8 mouse cellular contexts compared by ENCODE assay signal in genomic region chr9:45370117-45370561, GRCm38 (mm10). TPM values are rescaled to one million over a fixed set of nuclear protein-coding genes. Genes with fewer than 3 reads are reported as not detected.
DNase-seq lines count a peak whose midpoint lies in the region; ATAC-seq and TF ChIP-seq lines count a peak whose summit lies in the region.

Fxyd6 (plus strand) TSS chr9:45370185.

- H3K9me3 ChIP-seq in ES-Bruce4 (replicated peaks; ENCODE audit: control insufficient read depth, insufficient read depth, low read length, poor library complexity, severe bottlenecking), result no peaks in the 10 kb centered on the region
- H3K9me3 ChIP-seq in forebrain, embryonic 12.5 days, result no peaks in the 10 kb centered on the region
- no peaks in the 10 kb centered on the region for H3K9me3 ChIP-seq in heart, embryonic 16.5 days (replicated peaks; ENCODE audit: control insufficient read depth, low read length)
- no peaks in the 10 kb centered on the region for H3K9me3 ChIP-seq in lung, embryonic 16.5 days (ENCODE audit: control insufficient read depth, low read length)

- peak within 1 kb of the TSS; percentile 74 for H3K4me2 ChIP-seq in forebrain, embryonic 12.5 days
- H3K4me2 ChIP-seq in heart, embryonic 16.5 days (ENCODE audit: low read depth, low read length), result peak within 1 kb of the TSS; percentile 86
- H3K4me2 ChIP-seq in lung, embryonic 16.5 days (ENCODE audit: low read depth, low read length), result peak within 1 kb of the TSS; percentile 96

- H3K36me3 ChIP-seq in ES-Bruce4 (ENCODE audit: control insufficient read depth, insufficient read depth, low read length, poor library complexity, severe bottlenecking), result no peaks in the 10 kb centered on the region
- H3K36me3 ChIP-seq in forebrain, embryonic 12.5 days (replicated peaks), result peaks cover 9% of the 10 kb centered on the region
- no peaks in the 10 kb centered on the region for H3K36me3 ChIP-seq in heart, embryonic 16.5 days (ENCODE audit: control insufficient read depth, insufficient read depth)
- H3K36me3 ChIP-seq in lung, embryonic 16.5 days (ENCODE audit: control insufficient read depth, insufficient read depth, low read length), result no peaks in the 10 kb centered on the region

- H3K27ac ChIP-seq in ES-Bruce4 (ENCODE audit: insufficient read depth, low read length), result no peak within 1 kb of the TSS
- peak within 1 kb of the TSS; percentile 83 for H3K27ac ChIP-seq in forebrain, embryonic 12.5 days
- H3K27ac ChIP-seq in heart, embryonic 16.5 days (ENCODE audit: low read length), result no peak within 1 kb of the TSS
- H3K27ac ChIP-seq in lung, embryonic 16.5 days (ENCODE audit: low read length), result no peak within 1 kb of the TSS

- DNase-seq in brain, embryonic 18.5 days (ENCODE audit: low read depth, low spot score), result peak; percentile 30
- peak; percentile 40 to 69 for DNase-seq in kidney, postnatal 36 days
- peak; percentile 84 for DNase-seq in retina, postnatal 1 day
- DNase-seq in spleen, adult 12 weeks (ENCODE audit: low spot score), result no peak

- TF ChIP-seq POLR2A in ES-Bruce4 (IDR thresholded peaks at IDR 0.05; ENCODE audit: insufficient read depth, low read length), result no peak

- TF ChIP-seq EP300 in ES-Bruce4 (IDR thresholded peaks at IDR 0.05; ENCODE audit: insufficient read depth, low read depth, low read length), result no peak

- H3K9ac ChIP-seq in ES-Bruce4 (ENCODE audit: low read depth, poor library complexity, severe bottlenecking), result peak within 1 kb of the TSS; percentile 46
- peak within 1 kb of the TSS; percentile 86 for H3K9ac ChIP-seq in forebrain, embryonic 12.5 days
- H3K9ac ChIP-seq in heart, embryonic 16.5 days (ENCODE audit: low read length), result peak within 1 kb of the TSS; percentile 68
- peak within 1 kb of the TSS; percentile 70 for H3K9ac ChIP-seq in lung, embryonic 16.5 days (ENCODE audit: low read length)

- H3K4me1 ChIP-seq in ES-Bruce4 (ENCODE audit: control insufficient read depth, insufficient read depth, low read length), result no peaks in the 10 kb centered on the region
- peaks cover 23% of the 10 kb centered on the region for H3K4me1 ChIP-seq in forebrain, embryonic 12.5 days
- peaks cover 7% of the 10 kb centered on the region for H3K4me1 ChIP-seq in heart, embryonic 16.5 days (ENCODE audit: control insufficient read depth, insufficient read depth, low read length)
- H3K4me1 ChIP-seq in lung, embryonic 16.5 days (replicated peaks; ENCODE audit: control insufficient read depth, insufficient read depth, low read length), result peaks cover 8% of the 10 kb centered on the region; the same call in 1 of the 2 replicates

- WGBS in forebrain, embryonic 12.5 days, result under 1% methylated on average over 28 of the region's 28 CpGs
- WGBS in heart, embryonic 16.5 days, result under 1% methylated on average over 26 of the region's 28 CpGs
- WGBS in lung, embryonic 16.5 days, result 0% methylated on average over 24 of the region's 28 CpGs

- H3K27me3 ChIP-seq in ES-Bruce4 (ENCODE audit: control insufficient read depth, insufficient read depth, low read length, poor library complexity, severe bottlenecking), result no peaks in the 10 kb centered on the region
- H3K27me3 ChIP-seq in forebrain, embryonic 12.5 days, result 0 out of 2 replicates have a peak, but pooled peaks cover 7% of the 10 kb centered on the region
- peaks cover 13% of the 10 kb centered on the region for H3K27me3 ChIP-seq in heart, embryonic 16.5 days (ENCODE audit: control insufficient read depth, insufficient read depth, low read length)
- H3K27me3 ChIP-seq in lung, embryonic 16.5 days (ENCODE audit: control insufficient read depth, insufficient read depth, low read depth, low read length), result peaks cover 12% of the 10 kb centered on the region; the same call in 1 of the 2 replicates

- peak; percentile 88 for ATAC-seq in forebrain, embryonic 12.5 days (ENCODE audit: low FRiP score)
- peak; percentile 63 for ATAC-seq in heart, embryonic 16.5 days (replicated peaks; ENCODE audit: extremely low read depth, insufficient read depth, low FRiP score)
- ATAC-seq in lung, embryonic 16.5 days (ENCODE audit: low read depth), result peak; percentile 76

- H3K4me3 ChIP-seq in ES-Bruce4 (ENCODE audit: low read depth, low read length), result peak within 1 kb of the TSS; percentile 86
- peak within 1 kb of the TSS; percentile 69 for H3K4me3 ChIP-seq in forebrain, embryonic 12.5 days (replicated peaks)
- H3K4me3 ChIP-seq in heart, embryonic 16.5 days (ENCODE audit: low read length), result peak within 1 kb of the TSS; percentile 58
- peak within 1 kb of the TSS; percentile 64 for H3K4me3 ChIP-seq in lung, embryonic 16.5 days (ENCODE audit: low read length)

- no peak for TF ChIP-seq CTCF in ES-Bruce4 (IDR thresholded peaks at IDR 0.05; ENCODE audit: low read depth, low read length)

RNA-seq across cellular contexts. Expression of gene Fxyd6, which starts in this region (rescaled TPM):
- polyA plus RNA-seq in ES-Bruce4 (2011; ENCODE audit: insufficient read depth, insufficient read length, low read depth, missing spikeins), result 88.6 and 89.9 TPM in 2 replicates
- polyA plus RNA-seq in forebrain, embryonic 12.5 days (2016; fragmentation: Nextera tagmentation; extraction: Ambion mirVana), result 206 TPM in 2 replicates
- polyA plus RNA-seq in heart, embryonic 16.5 days (2015; fragmentation: Nextera tagmentation; extraction: Ambion mirVana), result 34.9 and 37.2 TPM in 2 replicates
- polyA plus RNA-seq in lung, embryonic 16.5 days (2015; fragmentation: Nextera tagmentation; extraction: Ambion mirVana), result 32.7 and 36.5 TPM in 2 replicates
